Mouse (Mus musculus) testis, adult 2 months (tissue): ENCODE results near the gene Gnb1l.

Source experiments
- CTCF ChIP-seq: fragments of 200-500 bp; IDR thresholded peaks from 2 replicates; pipeline ENCODE4 v1.5.1; 2012; ENCODE audit warnings: low read depth, mild to moderate bottlenecking, inconsistent platforms, low read length, moderate library complexity; ENCODE audit not compliant: control insufficient read depth, insufficient read depth, insufficient replicate concordance
- POLR2A ChIP-seq: fragments of 200-500 bp; IDR thresholded peaks from 2 replicates; pipeline ENCODE4 v1.6.1; 2012; ENCODE audit warnings: low read depth, mild to moderate bottlenecking, inconsistent platforms, low read length, moderate library complexity; ENCODE audit not compliant: control insufficient read depth

DNA sequence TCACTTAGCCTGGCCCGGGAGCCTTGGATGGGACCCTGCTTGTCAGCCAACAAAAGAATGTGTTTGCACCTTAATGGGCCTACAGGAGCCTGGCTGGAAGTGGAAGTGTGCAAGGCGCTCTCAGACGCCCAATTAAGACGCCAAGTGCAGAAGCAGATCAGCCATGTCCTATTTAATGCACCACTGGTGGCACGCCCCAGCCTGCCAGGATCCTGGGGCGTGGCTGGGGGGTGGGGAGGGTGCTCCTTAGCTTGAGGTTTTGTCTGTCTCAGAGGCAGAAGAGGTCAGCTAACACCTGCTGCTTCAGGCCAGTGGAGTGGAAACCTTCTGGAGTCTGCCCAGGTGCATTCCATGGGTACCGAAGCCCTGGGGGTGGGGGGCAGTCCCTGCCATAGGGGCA lies 18.8 kb upstream of the Gnb1l start:
- TF ChIP-seq CTCF = no peak
- TF ChIP-seq POLR2A = no peak
